Mouse (Mus musculus): ENCODE measurements at regions not wholly inside any gene's neighbourhood (a gene's known extent, or its start where the extent isn't known, plus 50 kb on each side); places are given as distances from the start of the nearest gene placed in this dataset.
"Not testable (repeated sequence)": the region's sequence is repeated elsewhere in the genome, so short reads cannot be mapped to it uniquely, and the experiment has no call there.

GRCm38 (mm10) chr5:7600418-7600817 lies 255.9 kb upstream of the Zfp804b start:
- Histone ChIP-seq H3K27ac (ENCODE audit: control insufficient read depth, insufficient read depth, low read depth, low read length) (no peak overlapping the region), H3K36me3 (ENCODE audit: control insufficient read depth, insufficient read depth, low read length) (no peaks in the 10 kb centered on the region), H3K4me1 (ENCODE audit: control insufficient read depth, insufficient read depth, low read length) (no peaks in the 10 kb centered on the region), H3K4me3 (ENCODE audit: control insufficient read depth, low read depth, low read length) (no peak overlapping the region), H3K27me3 (ENCODE audit: control insufficient read depth, insufficient read depth, low read length) (no peaks in the 10 kb centered on the region)
- no peak for TF ChIP-seq POLR2A (IDR thresholded peaks at IDR 0.05; ENCODE audit: control insufficient read depth, low read depth, low read length)
- TF ChIP-seq CTCF (IDR thresholded peaks at IDR 0.05; ENCODE audit: control insufficient read depth, insufficient read depth, insufficient replicate concordance, low read depth, low read length), result no peak

- Histone ChIP-seq H3K4me3 (ENCODE audit: control insufficient read depth, low read depth, low read length) (no peak overlapping the region), H3K27ac (ENCODE audit: control insufficient read depth, insufficient read depth, low read depth, low read length) (no peak overlapping the region), H3K27me3 (ENCODE audit: control insufficient read depth, insufficient read depth, low read length) (no peaks in the 10 kb centered on the region), H3K4me1 (ENCODE audit: control insufficient read depth, insufficient read depth, low read length) (no peaks in the 10 kb centered on the region), H3K36me3 (ENCODE audit: control insufficient read depth, insufficient read depth, low read length) (no peaks in the 10 kb centered on the region)
- TF ChIP-seq POLR2A (IDR thresholded peaks at IDR 0.05; ENCODE audit: control insufficient read depth, low read depth, low read length), result no peak
- TF ChIP-seq CTCF (IDR thresholded peaks at IDR 0.05; ENCODE audit: control insufficient read depth, insufficient read depth, insufficient replicate concordance, low read depth, low read length), result no peak
Measured at GRCm38 (mm10) chr5:7607517-7607916, 263.0 kb upstream of the Zfp804b start.

- H3K27me3 ChIP-seq (ENCODE audit: control insufficient read depth, insufficient read depth, low read length), result no peaks in the 10 kb centered on the region
- H3K4me3 ChIP-seq (ENCODE audit: control insufficient read depth, low read depth, low read length), result no peak overlapping the region
Measured at GRCm38 (mm10) chr5:7607924-7608323, 263.4 kb upstream of the Zfp804b start.

GRCm38 (mm10) chr5:7655280-7655679 lies 305.0 kb upstream of the Steap4 start:
- no peak for TF ChIP-seq CTCF (IDR thresholded peaks at IDR 0.05; ENCODE audit: control insufficient read depth, insufficient read depth, insufficient replicate concordance, low read depth, low read length)
- no peak for TF ChIP-seq POLR2A (IDR thresholded peaks at IDR 0.05; ENCODE audit: control insufficient read depth, low read depth, low read length)
- no peak overlapping the region for H3K27ac ChIP-seq (ENCODE audit: control insufficient read depth, insufficient read depth, low read depth, low read length)
- no peak overlapping the region for H3K4me3 ChIP-seq (ENCODE audit: control insufficient read depth, low read depth, low read length)
- no peaks in the 10 kb centered on the region for H3K27me3 ChIP-seq (ENCODE audit: control insufficient read depth, insufficient read depth, low read length)
- no peaks in the 10 kb centered on the region for H3K36me3 ChIP-seq (ENCODE audit: control insufficient read depth, insufficient read depth, low read length)
- H3K4me1 ChIP-seq (ENCODE audit: control insufficient read depth, insufficient read depth, low read length), result no peaks in the 10 kb centered on the region

More at GRCm38 (mm10) chr5:7607924-7608323, 263.4 kb upstream of the Zfp804b start:
- Histone ChIP-seq H3K4me1 (ENCODE audit: control insufficient read depth, insufficient read depth, low read length) (no peaks in the 10 kb centered on the region), H3K27ac (ENCODE audit: control insufficient read depth, insufficient read depth, low read depth, low read length) (no peak overlapping the region), H3K36me3 (ENCODE audit: control insufficient read depth, insufficient read depth, low read length) (no peaks in the 10 kb centered on the region)
- TF ChIP-seq POLR2A (IDR thresholded peaks at IDR 0.05; ENCODE audit: control insufficient read depth, low read depth, low read length) (no peak), CTCF (IDR thresholded peaks at IDR 0.05; ENCODE audit: control insufficient read depth, insufficient read depth, insufficient replicate concordance, low read depth, low read length) (no peak)

- Histone ChIP-seq H3K27me3 (ENCODE audit: control insufficient read depth, insufficient read depth, low read length) (no peaks in the 10 kb centered on the region), H3K36me3 (ENCODE audit: control insufficient read depth, insufficient read depth, low read length) (no peaks in the 10 kb centered on the region), H3K4me3 (ENCODE audit: control insufficient read depth, low read depth, low read length) (no peak overlapping the region), H3K4me1 (ENCODE audit: control insufficient read depth, insufficient read depth, low read length) (no peaks in the 10 kb centered on the region), H3K27ac (ENCODE audit: control insufficient read depth, insufficient read depth, low read depth, low read length) (no peak overlapping the region)
- TF ChIP-seq CTCF (IDR thresholded peaks at IDR 0.05; ENCODE audit: control insufficient read depth, insufficient read depth, insufficient replicate concordance, low read depth, low read length), result no peak
- no peak for TF ChIP-seq POLR2A (IDR thresholded peaks at IDR 0.05; ENCODE audit: control insufficient read depth, low read depth, low read length)
Measured at GRCm38 (mm10) chr5:7701776-7702175, 258.5 kb upstream of the Steap4 start.

GRCm38 (mm10) chr5:7719557-7719956 lies 240.7 kb upstream of the Steap4 start:
- no peaks in the 10 kb centered on the region for H3K4me1 ChIP-seq (ENCODE audit: control insufficient read depth, insufficient read depth, low read length)
- H3K27me3 ChIP-seq (ENCODE audit: control insufficient read depth, insufficient read depth, low read length), result no peaks in the 10 kb centered on the region
- no peak overlapping the region for H3K27ac ChIP-seq (ENCODE audit: control insufficient read depth, insufficient read depth, low read depth, low read length)
- H3K36me3 ChIP-seq (ENCODE audit: control insufficient read depth, insufficient read depth, low read length), result no peaks in the 10 kb centered on the region
- TF ChIP-seq CTCF (IDR thresholded peaks at IDR 0.05; ENCODE audit: control insufficient read depth, insufficient read depth, insufficient replicate concordance, low read depth, low read length), result no peak
- no peak for TF ChIP-seq POLR2A (IDR thresholded peaks at IDR 0.05; ENCODE audit: control insufficient read depth, low read depth, low read length)
- H3K4me3 ChIP-seq (ENCODE audit: control insufficient read depth, low read depth, low read length), result no peak overlapping the region

GRCm38 (mm10) chr5:7720061-7720460 lies 240.2 kb upstream of the Steap4 start:
- no peaks in the 10 kb centered on the region for H3K4me1 ChIP-seq (ENCODE audit: control insufficient read depth, insufficient read depth, low read length)

GRCm38 (mm10) chr5:7720688-7721087 lies 239.6 kb upstream of the Steap4 start:
- Histone ChIP-seq H3K36me3 (ENCODE audit: control insufficient read depth, insufficient read depth, low read length) (no peaks in the 10 kb centered on the region), H3K4me3 (ENCODE audit: control insufficient read depth, low read depth, low read length) (no peak overlapping the region), H3K27ac (ENCODE audit: control insufficient read depth, insufficient read depth, low read depth, low read length) (no peak overlapping the region), H3K4me1 (ENCODE audit: control insufficient read depth, insufficient read depth, low read length) (no peaks in the 10 kb centered on the region), H3K27me3 (ENCODE audit: control insufficient read depth, insufficient read depth, low read length) (no peaks in the 10 kb centered on the region)
- TF ChIP-seq CTCF (IDR thresholded peaks at IDR 0.05; ENCODE audit: control insufficient read depth, insufficient read depth, insufficient replicate concordance, low read depth, low read length) (no peak), POLR2A (IDR thresholded peaks at IDR 0.05; ENCODE audit: control insufficient read depth, low read depth, low read length) (no peak)

More at GRCm38 (mm10) chr5:7720061-7720460, 240.2 kb upstream of the Steap4 start:
- Histone ChIP-seq H3K36me3 (ENCODE audit: control insufficient read depth, insufficient read depth, low read length) (no peaks in the 10 kb centered on the region), H3K27ac (ENCODE audit: control insufficient read depth, insufficient read depth, low read depth, low read length) (no peak overlapping the region), H3K27me3 (ENCODE audit: control insufficient read depth, insufficient read depth, low read length) (no peaks in the 10 kb centered on the region), H3K4me3 (ENCODE audit: control insufficient read depth, low read depth, low read length) (no peak overlapping the region)
- no peak for TF ChIP-seq CTCF (IDR thresholded peaks at IDR 0.05; ENCODE audit: control insufficient read depth, insufficient read depth, insufficient replicate concordance, low read depth, low read length)
- no peak for TF ChIP-seq POLR2A (IDR thresholded peaks at IDR 0.05; ENCODE audit: control insufficient read depth, low read depth, low read length)

GRCm38 (mm10) chr5:7732566-7732965 lies 227.7 kb upstream of the Steap4 start:
- not testable (repeated sequence) for H3K27me3 ChIP-seq (ENCODE audit: control insufficient read depth, insufficient read depth, low read length); H3K27ac ChIP-seq (ENCODE audit: control insufficient read depth, insufficient read depth, low read depth, low read length); H3K4me3 ChIP-seq (ENCODE audit: control insufficient read depth, low read depth, low read length); H3K36me3 ChIP-seq (ENCODE audit: control insufficient read depth, insufficient read depth, low read length); H3K4me1 ChIP-seq (ENCODE audit: control insufficient read depth, insufficient read depth, low read length)

Data from testis, adult 2 months (tissue).